Mouse (Mus musculus): ENCODE measurements around the gene Rev3l.

The Rev3l gene

GRCm38 (mm10) chr10:39731736-39732265 lies at the start of gene Rev3l:
Rev3l (plus strand) TSS chr10:39732118.
- DNase-seq, result peak; percentile 94 to 96

DNA sequence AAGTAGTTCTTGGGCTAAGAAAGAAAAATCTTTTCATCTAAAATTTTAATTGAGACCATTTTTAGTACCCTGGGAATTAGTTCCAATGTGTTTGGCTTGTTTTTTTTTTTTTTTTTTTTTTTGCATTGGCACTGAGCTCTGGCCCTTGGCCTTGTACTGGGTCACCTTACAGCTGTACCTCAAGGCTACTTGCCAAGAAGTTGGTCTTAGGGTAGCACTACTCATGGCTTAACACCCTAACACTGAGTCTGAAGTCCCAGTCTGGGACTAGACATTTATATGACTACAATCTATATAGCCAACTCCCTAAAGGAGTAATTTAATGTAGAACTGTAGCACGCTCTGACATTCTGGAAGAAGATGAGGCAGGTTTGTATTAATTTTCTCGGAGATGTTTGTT lies 49.4 kb upstream of the Rev3l start:
- no peak for DNase-seq

DNA sequence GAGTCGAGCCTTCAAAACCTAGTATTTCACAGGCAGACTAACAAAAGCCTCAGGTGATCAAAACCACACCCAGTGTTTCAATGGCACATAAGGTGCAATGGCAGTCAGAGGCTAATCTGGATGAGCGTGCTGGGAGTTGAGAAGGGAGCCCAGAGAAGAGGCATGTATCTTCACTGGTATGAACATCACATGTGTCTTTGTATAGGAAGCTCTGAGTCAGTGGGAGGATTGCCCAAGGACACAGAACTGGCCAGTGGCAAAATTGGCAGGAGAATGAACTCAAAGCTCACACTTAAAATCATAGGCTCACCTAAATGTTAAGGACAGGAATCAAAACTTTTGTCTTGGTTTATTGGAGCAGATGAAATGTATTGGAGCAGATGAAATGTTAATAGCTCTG lies 48.4 kb upstream of the Rev3l start:
- DNase-seq, result no peak

DNA sequence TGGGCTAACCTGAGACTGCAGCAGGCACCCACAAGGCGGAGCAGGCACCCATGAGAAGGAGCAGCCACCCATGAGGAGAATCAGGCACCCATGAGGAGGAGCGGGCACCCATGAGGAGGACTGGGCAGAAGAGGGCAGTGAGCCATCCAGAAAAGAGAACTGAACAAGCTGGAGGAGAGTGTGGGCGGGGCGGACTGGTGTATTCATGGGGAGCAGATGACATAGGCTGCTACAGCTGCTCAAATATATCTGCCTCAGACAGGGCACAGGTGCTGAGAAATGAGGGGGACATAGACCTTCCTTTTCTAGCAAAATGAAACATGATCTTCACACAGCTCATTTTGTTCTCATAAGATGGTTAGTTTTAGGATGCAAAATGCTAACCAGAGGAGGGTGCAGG lies 45.1 kb upstream of the Rev3l start:
- no peak for DNase-seq

DNA sequence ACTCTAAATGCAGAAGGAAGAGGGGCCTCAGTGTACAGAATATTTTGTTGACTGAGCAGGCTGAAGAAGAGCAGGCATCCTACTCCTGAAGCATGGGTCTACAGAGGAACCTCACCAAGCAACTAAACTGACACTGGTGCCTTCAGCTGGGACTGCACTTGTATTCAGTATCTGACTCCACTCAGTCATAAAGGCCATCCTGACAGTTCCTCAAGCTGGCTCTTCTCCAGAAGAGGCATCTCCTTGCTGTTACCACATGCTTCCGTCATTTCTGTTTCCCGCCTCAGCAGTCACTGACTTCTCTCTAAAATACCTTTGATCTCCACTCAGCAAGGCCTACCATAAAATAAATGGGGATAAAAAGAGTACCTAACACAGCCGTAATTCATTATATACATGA lies 44.1 kb upstream of the Rev3l start:
- DNase-seq, result peak in 1 of 2 experiments; percentile 45

GRCm38 (mm10) chr10:39691351-39692064 lies 40.4 kb upstream of the Rev3l start:
- DNase-seq, result no peak

DNA sequence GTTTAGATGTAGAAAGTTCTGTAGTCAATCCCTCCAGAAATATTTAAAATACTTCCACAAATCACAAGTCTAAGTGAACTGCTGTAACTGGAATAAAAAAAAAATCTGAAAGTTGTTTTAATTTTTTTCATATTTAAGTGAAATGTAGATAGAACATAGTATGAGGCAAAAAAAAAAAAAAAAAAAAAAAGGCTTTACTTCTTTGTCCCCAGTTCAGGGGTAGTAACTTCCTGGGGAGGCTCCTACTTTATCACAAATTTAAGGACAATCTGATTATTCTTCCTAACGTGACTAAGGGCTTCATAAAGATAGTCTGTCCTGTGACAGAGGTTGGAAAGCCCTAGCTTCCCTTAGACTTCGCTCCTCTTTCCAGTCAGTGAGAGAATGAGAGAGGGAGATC lies 39.8 kb upstream of the Rev3l start:
- DNase-seq, result no peak

GRCm38 (mm10) chr10:39707717-39708510 lies 24.0 kb upstream of the Rev3l start:
- no peak for DNase-seq

DNA sequence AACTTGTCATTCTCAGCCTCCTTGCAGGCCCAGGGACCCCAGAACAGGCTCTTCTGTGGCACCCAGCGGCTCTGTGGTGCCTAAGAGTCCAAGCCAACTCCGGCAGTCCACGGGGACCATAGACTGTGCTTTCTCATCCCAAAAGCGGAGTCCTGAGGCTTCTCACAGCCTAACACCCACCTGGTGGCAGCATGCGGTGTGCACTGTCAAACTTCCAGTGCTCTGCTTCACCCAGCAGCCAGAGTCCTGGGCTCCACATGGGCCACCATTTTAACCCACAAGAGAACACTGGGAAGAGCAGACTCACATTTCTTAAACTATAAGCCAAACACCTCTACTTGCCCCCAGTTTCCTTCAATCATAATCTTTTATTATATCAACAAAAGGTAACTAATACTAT lies 15.0 kb upstream of the Rev3l start:
- DNase-seq, result no peak

- peak; percentile 94 to 99 for DNase-seq
These were observed 762 bp upstream of the Rev3l start for GRCm38 (mm10) chr10:39730976-39731735.

DNA sequence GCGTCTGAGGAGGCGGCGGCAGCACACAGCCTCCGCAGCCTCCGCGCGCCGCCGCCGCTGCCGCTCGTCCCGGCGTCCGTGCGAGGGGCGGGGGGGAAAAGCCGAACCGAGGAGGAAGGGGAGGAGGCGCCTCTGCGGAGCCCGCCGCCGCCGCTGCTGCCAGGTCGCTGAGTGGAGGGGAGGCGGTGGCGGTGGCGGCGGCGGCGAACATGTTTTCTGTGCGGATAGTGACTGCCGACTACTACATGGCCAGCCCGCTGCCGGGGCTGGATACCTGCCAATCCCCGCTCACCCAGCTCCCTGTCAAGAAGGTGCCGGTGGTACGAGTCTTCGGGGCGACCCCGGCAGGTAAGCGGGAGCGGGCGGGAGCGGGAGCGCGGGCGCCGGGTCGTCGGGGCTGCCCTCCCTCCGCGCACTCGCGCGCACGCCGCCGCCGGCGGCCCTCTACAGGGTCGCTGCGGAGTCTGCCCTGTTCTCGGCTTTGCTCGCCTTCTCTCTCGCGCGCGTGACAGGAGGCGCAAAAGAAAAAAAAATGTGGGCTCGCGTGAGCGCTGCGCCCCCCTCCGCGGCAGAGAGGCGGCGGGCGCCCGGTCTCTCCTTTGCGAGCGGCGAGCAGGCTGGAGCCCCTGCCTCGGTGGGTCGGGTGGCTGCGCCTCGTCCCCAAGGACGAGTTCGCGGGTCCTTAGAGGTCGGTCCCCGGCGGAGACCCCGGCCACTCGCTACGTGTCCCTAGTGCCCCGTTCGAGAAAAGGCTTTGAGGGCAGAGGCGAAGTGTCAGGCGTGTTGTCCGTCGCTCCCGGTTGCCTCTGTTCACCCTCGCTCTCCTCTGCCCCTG lies 565 bp downstream of the Rev3l start:
- DNase-seq, result peak; percentile 92 to 93

- peak in 1 of 2 experiments; percentile 84 for DNase-seq
These were observed 1.1 kb downstream of the Rev3l start for GRCm38 (mm10) chr10:39733101-39733399.

GRCm38 (mm10) chr10:39733421-39733930 lies 1.6 kb downstream of the Rev3l start:
- no peak for DNase-seq

DNA sequence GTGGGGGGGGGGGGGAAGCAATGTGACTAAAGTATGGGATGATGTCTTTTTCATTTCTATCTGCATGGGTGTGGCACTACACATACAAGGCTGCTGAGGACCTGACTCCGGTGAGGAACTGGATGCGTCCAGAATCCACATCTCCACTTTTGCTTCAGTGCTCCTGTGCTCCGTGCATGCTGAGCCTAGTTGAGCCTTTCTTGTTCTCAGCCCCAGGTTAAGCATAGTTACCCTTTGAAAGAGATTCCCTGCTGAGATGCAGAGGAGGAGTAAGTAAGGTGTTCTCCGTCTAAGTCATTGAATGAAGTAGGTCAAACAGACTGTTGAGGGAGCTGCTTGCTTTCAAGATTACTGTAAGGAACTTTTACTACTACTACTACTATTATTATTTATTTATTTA lies 4.3 kb downstream of the Rev3l start:
- no peak for DNase-seq

- no peak for DNase-seq
These were observed 10.1 kb downstream of the Rev3l start for GRCm38 (mm10) chr10:39742057-39742456.

DNA sequence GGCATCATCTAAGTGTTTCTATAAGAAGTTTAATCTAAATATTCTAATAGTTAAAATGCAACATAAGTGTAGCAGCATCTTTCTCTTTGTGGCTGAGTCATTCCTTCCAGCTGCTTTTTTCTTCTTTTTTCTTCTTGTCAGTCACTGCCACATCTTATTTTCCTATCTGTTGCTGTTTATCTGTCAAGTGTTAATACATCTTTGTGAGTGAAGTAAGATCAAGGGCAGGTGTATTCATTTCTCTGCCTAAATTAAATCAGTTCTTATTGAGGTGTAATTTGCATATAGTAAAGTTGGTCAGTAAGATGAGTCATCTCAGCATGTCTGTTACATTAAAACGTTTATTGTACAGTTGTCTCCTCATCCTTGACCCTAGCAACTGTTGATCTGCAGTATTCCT lies 32.8 kb downstream of the Rev3l start:
- no peak for DNase-seq

DNA sequence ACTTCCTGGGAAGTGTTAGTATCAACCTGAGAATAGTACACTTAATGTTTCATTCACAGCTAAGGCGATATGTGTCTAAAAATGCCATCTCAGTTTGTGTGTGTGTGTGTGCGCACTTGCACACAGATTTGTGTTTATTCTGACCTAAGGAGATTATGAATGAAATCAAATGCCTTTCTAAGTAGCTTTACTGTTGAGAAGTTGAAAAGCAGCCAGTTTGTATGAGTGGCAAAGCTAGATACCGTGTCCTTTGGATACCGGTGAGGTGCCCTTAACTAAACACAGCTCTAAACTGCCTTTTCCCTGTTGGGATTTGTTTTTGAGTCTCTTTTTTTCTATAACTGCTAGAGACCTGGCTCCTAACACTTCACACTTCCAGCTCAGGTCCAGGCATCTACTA lies 34.8 kb downstream of the Rev3l start:
- DNase-seq, result no peak

DNA sequence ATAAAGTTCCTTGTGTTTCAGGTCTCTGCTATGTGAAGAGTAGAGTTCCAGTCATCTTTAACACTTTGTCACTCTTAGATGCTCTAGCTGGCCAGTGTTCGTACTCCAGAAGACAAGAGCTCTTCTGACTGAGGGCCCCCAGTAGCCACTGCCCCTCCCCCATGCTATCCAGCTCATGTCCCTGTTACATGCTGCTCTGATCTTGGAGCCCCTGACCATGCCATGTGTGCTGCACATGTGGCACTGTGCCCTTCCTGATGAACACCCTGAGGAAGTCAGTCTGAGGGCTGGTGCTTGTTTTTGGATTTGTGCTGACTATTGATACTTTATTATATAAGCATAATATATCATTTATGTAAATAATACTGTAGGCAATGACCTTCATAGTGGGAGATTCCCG lies 40.3 kb downstream of the Rev3l start:
- no peak for DNase-seq

GRCm38 (mm10) chr10:39773940-39774726 lies 42.2 kb downstream of the Rev3l start:
- DNase-seq, result no peak

DNA sequence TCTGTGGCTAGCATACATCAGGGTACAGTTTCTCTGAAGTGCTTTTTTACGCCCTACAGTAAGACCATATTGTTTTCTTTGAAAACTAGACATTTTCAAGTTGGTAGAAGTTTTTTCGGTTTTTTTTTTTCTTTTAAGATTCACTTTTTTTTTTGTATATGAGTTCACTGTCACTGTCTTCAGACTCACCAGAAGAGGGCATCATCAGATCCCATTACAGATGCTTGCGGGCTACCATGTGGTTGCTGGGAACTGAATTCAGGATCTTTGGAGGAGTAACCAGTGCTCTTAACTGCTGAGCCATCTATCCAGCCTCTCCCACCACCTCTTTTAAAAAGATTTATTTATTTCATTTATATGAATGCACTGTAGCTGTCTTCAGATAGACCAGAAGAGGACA lies 45.0 kb downstream of the Rev3l start:
- no peak for DNase-seq

DNA sequence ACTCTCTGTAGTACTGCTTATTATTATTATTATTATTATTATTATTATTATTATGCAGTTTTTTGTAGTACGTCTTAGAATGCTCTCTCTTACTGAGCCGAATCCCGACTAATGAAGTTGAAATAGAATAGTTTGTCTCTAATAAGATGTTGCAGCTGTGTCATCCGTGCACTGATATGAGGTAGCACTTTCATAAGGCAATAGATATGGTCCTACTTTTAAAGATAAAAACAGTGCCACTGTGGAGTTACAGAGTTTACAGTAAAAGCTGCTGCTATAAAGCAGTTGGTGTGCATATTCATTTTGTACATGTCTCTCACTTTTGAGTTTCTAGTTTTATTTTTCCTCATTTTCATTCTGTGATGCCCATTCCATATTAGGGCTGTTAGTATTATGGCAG lies 46.4 kb downstream of the Rev3l start:
- DNase-seq, result no peak

DNA sequence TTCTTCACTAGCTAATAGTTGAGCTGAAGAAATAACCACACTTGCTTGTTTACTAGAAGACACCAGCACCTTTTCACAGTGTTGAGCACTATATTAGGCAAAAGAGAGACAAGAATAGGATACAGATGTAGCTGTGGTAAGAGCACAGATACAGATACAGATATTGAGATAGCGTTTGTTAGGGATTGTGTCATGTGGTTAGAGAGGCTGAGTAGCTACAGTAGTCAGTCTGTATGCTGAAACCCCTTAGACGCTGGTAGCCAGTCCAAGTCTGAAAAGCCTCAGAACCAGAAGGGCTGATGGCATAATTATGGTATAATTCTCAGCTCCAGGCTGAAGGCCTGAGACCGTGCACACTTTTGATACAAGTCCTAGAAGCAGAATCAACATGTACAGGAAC lies 53.3 kb downstream of the Rev3l start:
- no peak for DNase-seq
